Comparison of ENCODE assay signal across 19 mouse cellular contexts in genomic region chr17:19226589-19226988, GRCm38 (mm10).
"Had no signal": no experiment of that assay in that cellular context is flagged by ENCODE, and none has a peak within 500 bp of the region (broad histone marks: within the 10 kb centered on the region; RNA-seq: fewer than 3 reads in every experiment).

No protein-coding gene starts in this region.

- DNase-seq: kidney, adult 9 months; kidney, postnatal 14 days; kidney, postnatal 4 days; left cerebral cortex, postnatal 4 days; liver, postnatal 0 days; lung, embryonic 14.5 days; retina, postnatal 1 day; right cerebral cortex, postnatal 25 days; spleen, adult 18-20 months; thymus, postnatal 25 days had no signal

- H3K4me1 ChIP-seq: limb, embryonic 12.5 days; limb, embryonic 15.5 days; megakaryocyte, embryonic 14.5 days; midbrain, embryonic 10.5 days; midbrain, embryonic 13.5 days; neural tube, embryonic 13.5 days; stomach, embryonic 15.5 days had no signal

- H3K4me3 ChIP-seq: limb, embryonic 12.5 days; limb, embryonic 15.5 days; midbrain, embryonic 10.5 days; midbrain, embryonic 13.5 days; neural tube, embryonic 13.5 days; stomach, embryonic 15.5 days had no signal

- H3K27me3 ChIP-seq: limb, embryonic 12.5 days; limb, embryonic 15.5 days; megakaryocyte, embryonic 14.5 days; midbrain, embryonic 13.5 days; neural tube, embryonic 13.5 days; stomach, embryonic 15.5 days had no signal

- H3K27ac ChIP-seq: limb, embryonic 12.5 days; limb, embryonic 15.5 days; liver, embryonic 14.5 days; macrophage; midbrain, embryonic 10.5 days; midbrain, embryonic 13.5 days; neural tube, embryonic 13.5 days; stomach, embryonic 15.5 days had no signal

- H3K36me3 ChIP-seq: limb, embryonic 12.5 days; limb, embryonic 15.5 days; midbrain, embryonic 10.5 days; midbrain, embryonic 13.5 days; neural tube, embryonic 13.5 days; stomach, embryonic 15.5 days had no signal
